Mouse (Mus musculus): ENCODE measurements around the gene Pde11a.

The Pde11a gene

GRCm38 (mm10) chr2:76158973-76159372 lies 179.6 kb downstream of the Pde11a start:
- DNase-seq (ENCODE audit: low spot score in 2 of 2): no peak

- DNase-seq (ENCODE audit: low spot score in 2 of 2): no peak
Observed at GRCm38 (mm10) chr2:76141136-76141535, 197.4 kb downstream of the Pde11a start.

GRCm38 (mm10) chr2:76132983-76133382 lies 205.6 kb downstream of the Pde11a start:
- DNase-seq (ENCODE audit: low spot score in 2 of 2): no peak

- DNase-seq (ENCODE audit: low spot score in 2 of 2): no peak
Observed at GRCm38 (mm10) chr2:76129933-76130627, 208.5 kb downstream of the Pde11a start.

- DNase-seq (ENCODE audit: low spot score in 2 of 2): no peak
Observed at GRCm38 (mm10) chr2:76129058-76129437, 209.5 kb downstream of the Pde11a start.

- DNase-seq (ENCODE audit: low spot score in 2 of 2): no peak
Observed at GRCm38 (mm10) chr2:76128105-76129057, 210.2 kb downstream of the Pde11a start.

GRCm38 (mm10) chr2:76126651-76127050 lies 211.9 kb downstream of the Pde11a start:
- DNase-seq (ENCODE audit: low spot score in 2 of 2): no peak

GRCm38 (mm10) chr2:76124821-76125220 lies 213.8 kb downstream of the Pde11a start:
- DNase-seq (ENCODE audit: low spot score in 2 of 2): no peak

- DNase-seq (ENCODE audit: low spot score in 2 of 2): no peak
Observed at GRCm38 (mm10) chr2:76122167-76122566, 216.4 kb downstream of the Pde11a start.

GRCm38 (mm10) chr2:76119848-76120247 lies 218.7 kb downstream of the Pde11a start:
- no peak for DNase-seq (ENCODE audit: low spot score in 2 of 2)

- no peak for DNase-seq (ENCODE audit: low spot score in 2 of 2)
Observed at GRCm38 (mm10) chr2:76118491-76118890, 220.1 kb downstream of the Pde11a start.

- DNase-seq (ENCODE audit: low spot score in 2 of 2): no peak
Observed at GRCm38 (mm10) chr2:76117219-76117618, 221.4 kb downstream of the Pde11a start.

GRCm38 (mm10) chr2:76115696-76116095 lies 222.9 kb downstream of the Pde11a start:
- DNase-seq (ENCODE audit: low spot score in 2 of 2): peak; percentile 20 to 34

GRCm38 (mm10) chr2:76114734-76115133 lies 223.8 kb downstream of the Pde11a start:
- DNase-seq (ENCODE audit: low spot score in 2 of 2): no peak

- no peak for DNase-seq (ENCODE audit: low spot score in 2 of 2)
Observed at GRCm38 (mm10) chr2:76109653-76110052, 228.9 kb downstream of the Pde11a start.

- DNase-seq (ENCODE audit: low spot score in 2 of 2): no peak
Observed at GRCm38 (mm10) chr2:76101889-76102602, 236.5 kb downstream of the Pde11a start.

GRCm38 (mm10) chr2:76100597-76100996 lies 238.0 kb downstream of the Pde11a start:
- no peak for DNase-seq (ENCODE audit: low spot score in 2 of 2)

GRCm38 (mm10) chr2:76099726-76100347 lies 238.7 kb downstream of the Pde11a start:
- no peak for DNase-seq (ENCODE audit: low spot score in 2 of 2)

GRCm38 (mm10) chr2:76098381-76098780 lies 240.2 kb downstream of the Pde11a start:
- DNase-seq (ENCODE audit: low spot score in 2 of 2): no peak

GRCm38 (mm10) chr2:76097847-76098246 lies 240.7 kb downstream of the Pde11a start:
- DNase-seq (ENCODE audit: low spot score in 2 of 2): no peak

GRCm38 (mm10) chr2:76097284-76097683 lies 241.3 kb downstream of the Pde11a start:
- no peak for DNase-seq (ENCODE audit: low spot score in 2 of 2)

- no peak for DNase-seq (ENCODE audit: low spot score in 2 of 2)
Observed at GRCm38 (mm10) chr2:76095861-76096260, 242.7 kb downstream of the Pde11a start.

All from urinary bladder, postnatal 36 days (tissue).